Mouse (Mus musculus): ENCODE measurements around the gene Map4. TPM values are rescaled to one million over a fixed set of nuclear protein-coding genes. Genes with fewer than 3 reads are reported as not detected.
"Not testable (repeated sequence)": the region's sequence is repeated elsewhere in the genome, so short reads cannot be mapped to it uniquely, and the experiment has no call there.

Map4 gene
- polyA plus RNA-seq, 1 experiment from 2014 or later: 82.4 TPM

GRCm38 (mm10) chr9:110116353-110116976, 185.2 kb downstream of the Map4 start:
- peak overlapping the region; percentile 67 for H3K4me2 ChIP-seq (replicated peaks)
- WGBS: 6% methylated on average over 10 of the region's 10 CpGs
- H3K9me3 ChIP-seq (replicated peaks): no peaks in the 10 kb centered on the region
- peaks cover 14% of the 10 kb centered on the region for H3K4me1 ChIP-seq
- peak overlapping the region; percentile 99 for H3K27ac ChIP-seq (replicated peaks)
- H3K36me3 ChIP-seq: peaks cover 19% of the 10 kb centered on the region
- H3K9ac ChIP-seq: peak overlapping the region; percentile 88
- no peaks in the 10 kb centered on the region for H3K27me3 ChIP-seq
- H3K4me3 ChIP-seq (replicated peaks): peak overlapping the region; percentile 89
- ATAC-seq (ENCODE audit: insufficient number of reproducible peaks, low FRiP score, low TSS enrichment, low read depth): no peak

GRCm38 (mm10) chr9:110116977-110117778, 185.9 kb downstream of the Map4 start, which contains the start of gene Smarcc1:
TSS of gene Smarcc1 (plus strand) at chr9:110117708.
- under 1% methylated on average over 72 of the region's 79 CpGs for WGBS
- peak within 1 kb of the TSS; percentile 99 for H3K27ac ChIP-seq (replicated peaks)
- H3K27me3 ChIP-seq: no peaks in the 10 kb centered on the region
- H3K4me2 ChIP-seq (replicated peaks): peak within 1 kb of the TSS; percentile 67
- H3K4me1 ChIP-seq: peaks cover 14% of the 10 kb centered on the region
- ATAC-seq (ENCODE audit: insufficient number of reproducible peaks, low FRiP score, low TSS enrichment, low read depth): peak; percentile 96
- no peaks in the 10 kb centered on the region for H3K9me3 ChIP-seq (replicated peaks)
- peak within 1 kb of the TSS; percentile 88 for H3K9ac ChIP-seq
- H3K36me3 ChIP-seq: peaks cover 13% of the 10 kb centered on the region
- H3K4me3 ChIP-seq (replicated peaks): peak within 1 kb of the TSS; percentile 89

- under 1% methylated on average over 17 of the region's 17 CpGs for WGBS
- ATAC-seq (ENCODE audit: insufficient number of reproducible peaks, low FRiP score, low TSS enrichment, low read depth): no peak
Observed at GRCm38 (mm10) chr9:110117779-110118139, 186.5 kb downstream of the Map4 start, which contains the start of gene Dhx30. TSS of gene Dhx30 (minus strand) at chr9:110117830.

GRCm38 (mm10) chr9:110118249-110118648, 187.0 kb downstream of the Map4 start:
- H3K9me3 ChIP-seq (replicated peaks): no peaks in the 10 kb centered on the region
- peak overlapping the region; percentile 67 for H3K4me2 ChIP-seq (replicated peaks)
- H3K36me3 ChIP-seq: peaks cover 2% of the 10 kb centered on the region; the same call in 1 of the 2 replicates
- H3K27me3 ChIP-seq: no peaks in the 10 kb centered on the region
- WGBS: 60% methylated on average over 1 of the region's 1 CpGs
- H3K4me1 ChIP-seq: peaks cover 14% of the 10 kb centered on the region
- H3K4me3 ChIP-seq (replicated peaks): peak overlapping the region; percentile 89
- H3K27ac ChIP-seq (replicated peaks): peak overlapping the region; percentile 99; the same call in 1 of the 2 replicates
- ATAC-seq (ENCODE audit: insufficient number of reproducible peaks, low FRiP score, low TSS enrichment, low read depth): no peak
- H3K9ac ChIP-seq: peak overlapping the region; percentile 88

More at GRCm38 (mm10) chr9:110117779-110118139, 186.5 kb downstream of the Map4 start, which contains the start of gene Dhx30:
- Histone ChIP-seq H3K4me2 (replicated peaks) (peak within 1 kb of the TSS; percentile 67), H3K4me1 (peaks cover 14% of the 10 kb centered on the region), H3K27ac (replicated peaks) (peak within 1 kb of the TSS; percentile 99), H3K9me3 (replicated peaks) (no peaks in the 10 kb centered on the region), H3K27me3 (no peaks in the 10 kb centered on the region), H3K4me3 (replicated peaks) (peak within 1 kb of the TSS; percentile 89), H3K36me3 (peaks cover 7% of the 10 kb centered on the region), H3K9ac (peak within 1 kb of the TSS; percentile 88)

- ATAC-seq (ENCODE audit: insufficient number of reproducible peaks, low FRiP score, low TSS enrichment, low read depth): no peak
Observed at GRCm38 (mm10) chr9:110121424-110121823, 190.2 kb downstream of the Map4 start.

GRCm38 (mm10) chr9:110123322-110123721, 192.1 kb downstream of the Map4 start:
- Histone ChIP-seq H3K36me3 (no peaks in the 10 kb centered on the region), H3K4me2 (replicated peaks) (no peak overlapping the region), H3K27ac (replicated peaks) (no peak overlapping the region), H3K27me3 (no peaks in the 10 kb centered on the region), H3K9ac (no peak overlapping the region), H3K4me3 (replicated peaks) (no peak overlapping the region), H3K4me1 (peaks cover 9% of the 10 kb centered on the region), H3K9me3 (replicated peaks) (no peaks in the 10 kb centered on the region)
- 74% methylated on average over 2 of the region's 2 CpGs for WGBS
- no peak for ATAC-seq (ENCODE audit: insufficient number of reproducible peaks, low FRiP score, low TSS enrichment, low read depth)

More at GRCm38 (mm10) chr9:110121424-110121823, 190.2 kb downstream of the Map4 start:
- no peak overlapping the region for H3K4me2 ChIP-seq (replicated peaks)
- H3K9ac ChIP-seq: no peak overlapping the region
- no peaks in the 10 kb centered on the region for H3K36me3 ChIP-seq
- H3K4me3 ChIP-seq (replicated peaks): no peak overlapping the region
- H3K27ac ChIP-seq (replicated peaks): peak overlapping the region; percentile 22; the same call in 1 of the 2 replicates
- no peaks in the 10 kb centered on the region for H3K27me3 ChIP-seq
- H3K4me1 ChIP-seq: peaks cover 12% of the 10 kb centered on the region
- 77% methylated on average over 4 of the region's 4 CpGs for WGBS
- H3K9me3 ChIP-seq (replicated peaks): no peaks in the 10 kb centered on the region

DNA sequence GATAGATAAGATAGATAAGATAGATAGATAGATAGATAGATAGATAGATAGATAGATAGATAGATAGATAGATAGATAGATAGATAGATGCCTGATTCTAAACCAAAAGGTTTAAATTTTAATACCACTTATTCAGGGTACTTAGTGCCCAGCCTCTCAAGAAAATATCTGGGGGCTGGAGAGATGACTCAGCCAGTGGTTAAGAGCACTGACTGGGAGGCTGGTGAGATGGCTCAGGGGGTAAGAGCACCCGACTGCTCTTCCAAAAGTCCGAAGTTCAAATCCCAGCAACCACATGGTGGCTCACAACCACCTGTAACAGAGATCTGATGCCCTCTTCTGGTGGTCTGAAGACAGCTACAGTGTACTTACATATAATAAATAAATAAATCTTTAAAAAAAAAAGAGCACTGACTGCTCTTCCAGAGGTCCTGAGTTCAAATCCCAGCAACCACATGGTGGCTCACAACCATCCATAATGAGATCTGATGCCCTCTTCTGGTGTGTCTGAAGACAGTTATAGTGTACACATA, 192.8 kb downstream of the Map4 start:
- H3K27ac ChIP-seq (replicated peaks); H3K4me3 ChIP-seq (replicated peaks); H3K27me3 ChIP-seq; H3K9me3 ChIP-seq (replicated peaks); H3K9ac ChIP-seq; H3K36me3 ChIP-seq; H3K4me2 ChIP-seq (replicated peaks); ATAC-seq (ENCODE audit: insufficient number of reproducible peaks, low FRiP score, low TSS enrichment, low read depth); H3K4me1 ChIP-seq: not testable (repeated sequence)
- 49% methylated on average over 2 of the region's 2 CpGs for WGBS

DNA sequence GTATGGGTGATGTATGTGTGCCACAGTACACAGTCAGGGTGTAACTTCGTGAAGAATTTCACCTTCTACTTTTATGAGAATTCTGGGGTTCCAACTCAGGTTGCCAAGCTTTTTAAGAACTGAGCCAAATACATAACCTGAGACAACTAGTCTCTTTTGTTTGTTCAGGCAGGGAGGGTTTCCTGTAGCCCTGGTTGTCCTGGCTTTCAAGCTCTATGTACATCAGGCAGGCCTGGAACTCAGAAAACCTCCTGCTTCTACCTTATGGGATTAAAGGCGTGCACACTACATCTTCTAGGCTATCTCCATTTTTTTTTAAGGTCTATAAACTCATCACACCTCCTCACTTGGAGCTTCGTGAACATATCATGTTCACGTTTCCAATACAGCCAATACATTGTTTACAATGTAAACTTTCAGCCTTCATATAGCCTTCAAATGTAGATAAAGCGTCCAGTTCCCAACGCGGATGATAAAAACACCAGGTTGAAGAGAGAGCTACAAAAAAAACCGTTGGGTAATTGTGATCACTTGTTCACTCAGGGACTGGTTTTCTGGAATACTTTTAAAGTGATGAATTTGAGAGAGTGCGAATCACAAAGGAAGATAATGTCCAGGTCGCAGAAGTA, 199.8 kb downstream of the Map4 start:
- Histone ChIP-seq H3K27me3 (no peaks in the 10 kb centered on the region), H3K9ac (peak overlapping the region; percentile 42), H3K27ac (replicated peaks) (peak overlapping the region; percentile 96), H3K36me3 (peaks cover 10% of the 10 kb centered on the region), H3K4me3 (replicated peaks) (peak overlapping the region; percentile 85), H3K4me2 (replicated peaks) (peak overlapping the region; percentile 56), H3K4me1 (peaks cover 22% of the 10 kb centered on the region), H3K9me3 (replicated peaks) (no peaks in the 10 kb centered on the region)
- WGBS: 25% methylated on average over 10 of the region's 10 CpGs
- no peak for ATAC-seq (ENCODE audit: insufficient number of reproducible peaks, low FRiP score, low TSS enrichment, low read depth)

- Histone ChIP-seq H3K9ac (peak overlapping the region; percentile 89), H3K4me1 (peaks cover 22% of the 10 kb centered on the region), H3K4me2 (replicated peaks) (peak overlapping the region; percentile 56), H3K4me3 (replicated peaks) (peak overlapping the region; percentile 85), H3K9me3 (replicated peaks) (no peaks in the 10 kb centered on the region), H3K27me3 (no peaks in the 10 kb centered on the region), H3K36me3 (peaks cover 16% of the 10 kb centered on the region), H3K27ac (replicated peaks) (peak overlapping the region; percentile 96)
- WGBS: under 1% methylated on average over 64 of the region's 64 CpGs
- ATAC-seq (ENCODE audit: insufficient number of reproducible peaks, low FRiP score, low TSS enrichment, low read depth): peak; percentile 96
Observed at GRCm38 (mm10) chr9:110131525-110132197, 200.4 kb downstream of the Map4 start.

DNA sequence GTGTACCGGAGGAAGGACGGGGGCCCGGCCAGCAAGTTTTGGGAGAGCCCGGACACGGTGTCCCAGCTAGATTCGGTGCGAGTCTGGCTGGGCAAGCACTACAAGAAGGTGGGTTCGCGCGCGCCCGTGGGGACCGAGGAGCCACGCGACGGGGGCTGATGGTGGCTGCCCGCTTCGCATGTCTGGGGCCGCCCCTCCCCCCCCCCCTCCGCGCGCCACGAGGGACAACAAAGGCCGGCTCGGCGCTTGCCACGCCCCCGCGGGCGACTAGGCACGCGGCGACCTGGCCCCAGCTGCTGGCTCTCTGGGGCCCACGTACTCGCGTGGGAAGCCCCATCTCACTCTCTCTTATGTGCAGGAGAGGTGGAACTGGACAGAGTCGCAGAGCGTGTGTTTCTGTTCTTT, 200.9 kb downstream of the Map4 start:
- Histone ChIP-seq H3K4me1 (peaks cover 22% of the 10 kb centered on the region), H3K4me2 (replicated peaks) (peak overlapping the region; percentile 56), H3K4me3 (replicated peaks) (peak overlapping the region; percentile 85), H3K27me3 (no peaks in the 10 kb centered on the region), H3K9ac (peak overlapping the region; percentile 89), H3K27ac (replicated peaks) (peak overlapping the region; percentile 96), H3K36me3 (peaks cover 21% of the 10 kb centered on the region), H3K9me3 (replicated peaks) (no peaks in the 10 kb centered on the region)
- WGBS: under 1% methylated on average over 38 of the region's 38 CpGs
- ATAC-seq (ENCODE audit: insufficient number of reproducible peaks, low FRiP score, low TSS enrichment, low read depth): peak; percentile 65
